Mouse (Mus musculus): ENCODE measurements around the gene Cct7. TPM values are rescaled to one million over a fixed set of nuclear protein-coding genes. Genes with fewer than 3 reads are reported as not detected.

The Cct7 gene
- total RNA-seq, 1 experiment from 2014 or later: 218 TPM

- DNase-seq: no peak
Measured at GRCm38 (mm10) chr6:85452411-85452665, 1.0 kb downstream of the Cct7 start.

GRCm38 (mm10) chr6:85452816-85453215 is 1.5 kb downstream of the Cct7 start:
- peak; percentile 39 for DNase-seq

DNA sequence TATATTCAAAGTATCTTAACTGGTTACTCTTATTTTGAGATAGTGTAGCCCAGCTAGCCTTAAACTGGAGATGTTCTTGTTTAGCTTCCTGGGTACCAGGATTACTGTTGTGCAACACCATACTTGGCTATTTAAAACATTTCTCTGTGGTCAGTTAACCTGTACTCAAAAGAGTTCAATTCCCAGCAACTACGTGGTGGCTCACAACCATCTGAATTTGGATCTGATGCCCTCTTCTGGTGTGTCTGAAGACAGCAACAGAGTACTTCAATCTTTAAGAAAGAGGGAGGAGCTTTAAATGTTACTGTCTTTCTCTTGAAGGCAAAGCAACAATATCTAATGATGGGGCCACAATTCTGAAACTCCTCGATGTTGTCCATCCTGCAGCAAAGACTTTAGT is 8.3 kb downstream of the Cct7 start:
- no peak for DNase-seq

DNA sequence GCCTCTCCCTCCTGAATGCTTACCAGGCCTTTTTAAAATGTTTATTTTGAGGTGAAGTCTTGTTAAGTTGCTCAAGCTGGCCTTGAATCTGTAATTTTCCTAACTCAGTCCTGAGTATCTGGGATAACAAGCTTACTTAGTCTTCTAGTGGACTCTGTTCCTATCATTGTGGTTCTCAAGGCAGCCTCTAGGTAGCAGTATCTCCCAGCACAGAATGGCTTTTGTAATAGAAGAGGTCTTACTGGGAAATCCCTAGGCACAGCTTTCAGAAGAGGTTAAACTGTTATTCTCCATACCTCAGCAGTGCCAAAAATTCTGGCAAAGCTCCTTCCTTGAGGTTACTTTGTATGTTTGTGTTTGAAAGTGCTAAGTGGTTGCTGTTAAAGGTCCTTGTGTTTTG is 14.1 kb downstream of the Cct7 start:
- no peak for DNase-seq

GRCm38 (mm10) chr6:85469660-85470430 is 18.5 kb downstream of the Cct7 start:
- peak; percentile 56 for DNase-seq

GRCm38 (mm10) chr6:85471962-85472361 is 20.6 kb downstream of the Cct7 start:
- no peak for DNase-seq

DNA sequence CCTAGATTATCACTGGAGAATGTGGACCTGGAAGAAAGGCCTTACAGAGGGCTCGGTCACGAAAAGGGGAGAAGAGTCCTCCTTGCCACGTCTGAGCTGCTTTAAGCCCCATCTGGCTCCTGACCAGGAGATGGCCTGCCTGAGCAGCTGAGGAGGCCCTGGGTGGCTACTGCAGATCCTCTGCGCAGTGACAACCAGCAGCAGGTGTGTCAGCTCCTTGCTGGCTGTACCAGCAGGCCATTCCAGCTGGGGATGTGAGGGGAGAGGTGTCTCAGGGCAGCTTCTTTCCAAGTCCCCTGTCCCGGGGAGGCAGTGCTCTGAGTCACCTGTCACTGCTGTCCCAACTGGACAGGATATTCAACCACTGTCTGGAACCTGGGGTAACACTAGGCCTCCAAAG is 21.2 kb downstream of the Cct7 start:
- no peak for DNase-seq

DNA sequence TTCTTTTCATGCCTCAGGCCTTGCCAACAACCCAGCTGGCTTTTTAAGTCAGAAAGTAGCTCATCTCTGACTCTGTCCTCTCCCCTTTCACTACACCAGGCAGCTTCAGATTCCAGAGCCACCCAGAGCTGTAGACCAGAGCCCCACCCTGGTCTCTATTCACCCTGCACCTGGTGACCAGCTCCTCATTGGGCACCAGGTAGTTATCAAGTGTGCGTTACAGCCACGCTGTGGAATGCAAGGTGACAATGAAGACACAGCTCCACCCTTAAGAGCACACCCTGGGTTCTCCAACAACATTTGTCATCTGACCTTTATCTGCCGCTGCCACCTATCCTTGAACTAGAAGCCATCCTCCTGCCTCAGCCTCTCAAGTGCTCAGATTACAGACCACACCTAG is 24.3 kb downstream of the Cct7 start:
- no peak for DNase-seq

GRCm38 (mm10) chr6:85477366-85477917 is 26.1 kb downstream of the Cct7 start:
- DNase-seq: peak; percentile 69

DNA sequence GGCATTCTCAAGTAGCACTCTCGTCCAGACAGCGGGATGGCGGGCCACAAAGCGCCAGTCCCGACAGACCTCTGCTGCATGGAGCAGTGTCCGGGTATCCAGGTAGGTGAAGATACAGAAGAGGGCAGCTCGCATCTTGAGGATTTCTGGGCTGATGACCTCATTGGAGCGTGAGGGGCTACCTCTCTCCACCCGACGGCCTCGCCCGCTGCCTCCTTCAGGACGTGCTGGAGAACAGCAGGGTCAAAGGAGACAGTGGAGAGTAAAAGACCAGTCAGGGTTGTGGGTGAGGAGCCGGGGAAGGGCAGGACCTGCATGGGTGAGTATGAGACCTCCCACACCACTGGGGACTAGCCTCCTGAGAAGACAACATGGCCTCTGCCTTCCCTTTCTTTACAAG is 27.1 kb downstream of the Cct7 start:
- DNase-seq: no peak

- no peak for DNase-seq
Measured at GRCm38 (mm10) chr6:85479979-85480378, 28.7 kb downstream of the Cct7 start.

GRCm38 (mm10) chr6:85480685-85481084 is 29.4 kb downstream of the Cct7 start:
- no peak for DNase-seq

DNA sequence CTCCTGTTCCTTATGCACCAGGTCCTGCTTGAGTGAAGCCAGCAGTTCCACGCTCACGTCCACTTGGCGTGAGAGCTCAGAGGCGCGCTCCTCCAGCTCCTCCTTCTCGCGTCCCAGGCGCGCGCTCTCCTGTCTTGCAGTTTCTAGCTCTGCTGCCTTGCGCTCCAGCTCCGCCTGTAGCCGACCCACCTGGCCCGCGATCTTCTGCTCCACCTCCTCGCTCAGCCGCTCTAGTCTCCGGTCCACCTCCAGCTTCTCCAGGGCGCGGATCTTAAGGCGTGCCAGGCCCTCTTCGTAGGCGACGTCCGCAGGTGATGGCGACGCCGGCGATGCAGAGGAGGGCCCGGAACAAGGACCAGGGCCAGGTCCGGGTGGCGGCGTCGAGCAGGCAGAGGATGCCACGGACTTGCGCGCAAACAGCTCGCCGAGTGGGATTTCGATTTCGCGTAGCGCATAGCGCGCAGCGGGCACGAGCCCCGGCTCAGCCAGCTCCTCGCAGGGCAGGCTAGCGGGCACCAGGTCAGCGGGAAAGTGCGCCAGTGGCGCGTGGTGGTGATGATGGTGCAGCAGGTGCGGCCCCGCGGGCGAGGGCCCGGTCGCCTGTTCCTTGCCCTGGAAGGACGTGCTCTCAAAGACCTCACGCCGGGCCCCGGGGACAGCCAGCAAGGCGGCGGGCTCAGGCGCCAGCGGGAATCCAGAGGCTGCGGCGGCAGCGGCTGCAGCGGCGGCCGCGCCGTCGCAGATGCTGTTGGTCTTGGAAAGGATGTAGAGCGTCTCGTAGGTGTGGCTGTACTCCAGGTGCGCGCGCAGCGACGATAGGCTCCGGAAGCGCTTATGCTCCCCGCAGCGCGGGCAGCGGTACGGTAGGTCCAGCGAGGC is 32.8 kb downstream of the Cct7 start:
- DNase-seq: no peak

DNA sequence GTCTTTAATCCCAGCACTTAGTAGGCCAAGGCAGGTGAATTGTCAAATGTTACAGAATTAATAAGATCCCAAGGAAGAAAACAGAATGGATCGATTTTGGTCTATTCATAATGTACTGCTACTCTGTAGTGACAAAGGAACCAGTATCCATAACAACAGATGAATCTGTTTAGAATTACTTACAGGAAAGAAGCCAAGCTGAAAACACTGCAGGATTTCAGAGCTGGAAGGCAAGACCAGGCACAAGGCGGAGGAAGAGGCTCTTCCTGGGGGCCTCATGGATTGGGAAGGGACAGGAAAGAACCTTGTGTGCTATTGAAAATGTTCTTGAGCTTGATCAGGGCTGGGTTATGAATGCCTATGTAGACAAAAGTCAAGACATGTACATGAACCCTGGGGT is 34.4 kb downstream of the Cct7 start:
- no peak for DNase-seq

GRCm38 (mm10) chr6:85488510-85488909 is 37.2 kb downstream of the Cct7 start:
- DNase-seq: no peak

GRCm38 (mm10) chr6:85489717-85490116 is 38.4 kb downstream of the Cct7 start:
- DNase-seq: no peak

DNA sequence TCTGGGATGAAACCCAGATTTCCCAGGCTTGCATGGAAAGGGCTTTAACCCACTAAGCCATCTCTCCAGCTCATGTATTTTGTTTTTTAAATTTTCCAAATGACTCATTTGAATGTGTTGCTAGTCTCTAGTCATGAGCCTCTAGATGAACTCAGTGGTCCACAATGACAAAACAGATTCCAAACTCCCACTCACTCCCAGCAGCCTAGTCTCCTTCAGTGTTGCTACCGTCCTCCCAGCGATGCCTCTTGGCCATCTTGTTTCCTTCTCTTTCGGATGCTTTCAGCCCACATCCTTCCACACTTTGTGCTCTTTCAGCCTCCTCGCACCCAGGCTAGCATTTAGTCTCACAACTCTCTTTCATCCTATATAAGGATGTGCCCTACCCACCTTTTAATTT is 38.9 kb downstream of the Cct7 start:
- no peak for DNase-seq

- DNase-seq: no peak
Measured at GRCm38 (mm10) chr6:85491606-85492005, 40.3 kb downstream of the Cct7 start.

- DNase-seq: no peak
Measured at GRCm38 (mm10) chr6:85496976-85497375, 45.7 kb downstream of the Cct7 start.

DNA sequence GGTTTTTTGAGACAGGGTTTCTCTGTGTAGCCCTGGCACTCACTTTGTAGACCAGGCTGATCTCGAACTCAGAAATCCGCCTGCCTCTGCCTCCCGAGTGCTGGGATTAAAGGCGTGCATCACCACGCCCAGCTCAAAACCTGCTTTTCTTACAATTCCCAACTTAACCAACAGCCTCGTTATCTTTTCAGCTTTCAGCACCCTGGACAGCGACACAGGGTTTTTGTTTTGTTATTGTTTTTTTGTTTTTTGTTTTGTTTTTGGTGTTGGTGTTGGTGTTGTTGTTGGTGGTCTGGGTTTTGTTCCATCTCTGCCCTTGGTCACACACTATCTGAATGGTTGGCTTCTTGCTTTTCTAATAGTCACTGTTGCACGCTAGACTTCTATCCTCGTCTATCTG is 46.8 kb downstream of the Cct7 start:
- DNase-seq: peak; percentile 34

DNA sequence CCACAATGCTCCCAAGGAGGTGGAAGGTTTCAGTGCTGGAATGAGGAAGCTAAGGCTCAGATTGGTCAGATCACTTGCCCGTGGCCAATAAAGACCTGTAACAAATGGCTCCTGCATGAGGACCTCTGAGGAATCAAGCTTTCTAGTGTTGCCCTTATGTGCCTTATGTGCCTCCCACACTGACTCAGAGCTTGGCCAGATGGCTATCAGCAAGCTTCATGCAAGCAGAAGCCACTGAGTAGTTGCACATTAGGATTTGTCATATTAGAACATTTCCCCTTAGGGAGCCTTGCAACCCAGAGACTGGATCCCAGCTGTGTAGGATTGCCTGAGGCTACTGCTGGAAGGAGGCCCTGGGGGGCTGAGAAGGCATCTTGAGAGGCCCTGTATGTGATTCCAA is 49.1 kb downstream of the Cct7 start:
- DNase-seq: no peak

DNA sequence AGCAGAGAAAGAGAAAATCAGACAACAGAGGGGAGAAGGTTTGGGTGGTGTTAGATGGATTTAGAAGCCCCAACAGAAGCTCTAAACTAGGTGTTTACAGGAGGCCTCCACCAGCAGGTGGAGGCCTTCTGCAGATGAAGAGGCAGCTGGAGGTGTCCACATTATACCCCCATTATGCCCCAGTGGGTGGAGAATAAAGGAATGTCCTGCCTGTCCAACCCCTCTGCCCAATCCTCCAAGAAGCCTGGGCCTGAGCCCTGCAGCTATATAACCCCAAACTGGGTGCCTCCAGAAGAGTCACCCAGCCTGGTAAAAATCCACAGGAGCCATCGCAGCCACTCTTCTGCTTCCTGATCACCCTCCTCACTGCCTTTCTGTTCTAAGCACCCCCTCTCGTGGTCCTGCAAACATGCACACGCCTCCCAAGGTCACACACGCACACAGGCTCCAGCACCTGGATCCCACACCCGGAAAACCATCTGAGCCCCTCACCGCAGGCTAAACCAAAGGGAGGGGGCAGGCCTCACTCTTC is 50.3 kb downstream of the Cct7 start:
- DNase-seq: no peak

All from adrenal gland, postnatal 14 days (tissue).